Mouse (Mus musculus): ENCODE results near the gene Ltv1.
A peak's percentile ranks its signal among the peaks of the same experiment; 100 is the strongest.
"Not testable (repeated sequence)": the region's sequence is repeated elsewhere in the genome, so short reads cannot be mapped to it uniquely, and the experiment has no call there.

The Ltv1 gene

DNA sequence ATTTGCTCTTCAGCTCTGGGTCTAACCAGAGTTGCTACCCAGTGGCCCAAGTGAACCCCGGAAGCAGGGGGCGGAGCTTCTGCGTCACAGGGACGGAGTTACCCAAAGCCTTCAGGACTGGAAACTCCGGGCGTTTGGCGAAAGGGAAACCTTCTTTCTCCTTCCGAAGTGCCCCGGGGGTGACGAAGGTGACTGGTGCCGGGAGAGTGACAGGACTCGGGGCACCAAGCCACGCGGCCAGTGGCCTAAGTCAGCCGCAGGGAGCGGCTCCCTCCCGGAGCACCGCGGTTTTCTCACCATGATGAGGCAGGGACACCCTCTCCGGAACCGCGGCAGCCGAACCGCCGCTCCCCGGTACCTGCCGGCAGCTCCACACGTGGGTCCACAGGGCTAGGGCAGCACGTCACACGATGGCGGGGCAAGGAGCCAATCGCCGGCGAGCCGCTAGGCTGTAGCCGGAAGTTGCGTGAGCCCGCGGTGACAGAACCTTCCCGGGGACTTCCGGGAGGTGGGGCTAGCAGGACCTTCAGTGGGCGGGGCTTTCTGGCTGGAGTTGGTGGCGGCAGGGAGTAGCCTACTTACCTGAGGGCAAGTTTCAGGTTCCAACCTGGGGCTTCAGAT is at the start of gene Ltv1:
TSS of gene Ltv1 (minus strand) at position 438 of the 621 bp plus-strand sequence.
- DNase-seq, result peak; percentile 98

DNA sequence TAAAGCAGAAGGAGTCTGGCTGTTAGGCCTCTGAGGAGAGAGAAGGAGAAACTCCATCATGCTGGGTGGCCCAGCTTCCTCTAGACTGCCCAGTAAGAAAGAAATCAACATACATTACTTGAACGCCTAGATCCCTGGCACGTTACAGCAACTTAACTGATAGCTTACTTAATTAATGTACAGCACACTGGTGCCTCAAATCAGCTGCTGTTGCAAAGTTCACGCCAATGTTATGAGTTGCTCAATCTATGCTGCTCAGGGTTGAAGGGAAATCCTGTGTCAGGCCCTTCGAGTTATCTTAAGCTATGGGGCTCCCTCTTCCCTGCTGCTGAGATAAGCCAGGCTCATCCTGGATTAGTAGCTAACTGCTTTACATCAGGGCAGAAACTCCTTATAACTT is 47.5 kb upstream of the Ltv1 start:
- DNase-seq, result no peak

DNA sequence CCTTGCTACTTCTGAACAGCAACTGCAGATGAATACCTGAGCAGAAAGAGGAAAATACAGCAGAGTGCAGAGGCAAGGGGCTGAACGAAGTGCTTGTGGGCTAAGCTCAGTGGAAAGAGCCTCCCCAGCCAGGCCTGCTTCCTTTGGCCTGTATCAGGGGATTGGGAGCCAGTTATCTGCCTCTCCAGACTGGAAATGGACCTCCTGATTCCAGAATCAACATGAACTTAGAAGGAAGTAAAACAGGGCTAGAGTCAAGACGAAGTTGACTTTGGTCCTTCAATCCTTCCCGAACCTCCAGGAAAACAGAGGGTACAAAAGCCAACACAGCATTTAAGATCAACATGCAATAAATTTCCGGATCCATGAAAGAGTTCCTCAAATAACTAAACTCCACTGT is 45.2 kb upstream of the Ltv1 start:
- DNase-seq, result no peak

DNA sequence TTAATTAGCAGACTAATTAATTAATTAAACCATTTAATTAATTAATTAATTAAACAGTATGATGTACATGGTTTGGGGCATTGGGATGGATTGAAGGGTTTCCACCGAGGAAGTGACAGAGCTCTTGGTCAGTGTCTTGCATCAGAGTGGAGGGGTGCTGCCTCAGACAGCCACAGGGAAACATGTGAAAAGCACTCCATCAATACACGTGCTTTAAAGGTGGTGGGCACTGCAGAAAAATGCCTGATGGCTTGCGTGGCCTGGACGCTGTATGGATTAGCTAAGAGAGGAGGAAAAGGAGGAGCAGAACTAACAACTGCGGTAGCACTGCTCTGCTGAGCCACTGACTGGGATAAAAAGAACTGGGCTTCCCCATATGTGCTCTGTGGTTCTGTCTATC is 43.9 kb upstream of the Ltv1 start:
- DNase-seq, result no peak

DNA sequence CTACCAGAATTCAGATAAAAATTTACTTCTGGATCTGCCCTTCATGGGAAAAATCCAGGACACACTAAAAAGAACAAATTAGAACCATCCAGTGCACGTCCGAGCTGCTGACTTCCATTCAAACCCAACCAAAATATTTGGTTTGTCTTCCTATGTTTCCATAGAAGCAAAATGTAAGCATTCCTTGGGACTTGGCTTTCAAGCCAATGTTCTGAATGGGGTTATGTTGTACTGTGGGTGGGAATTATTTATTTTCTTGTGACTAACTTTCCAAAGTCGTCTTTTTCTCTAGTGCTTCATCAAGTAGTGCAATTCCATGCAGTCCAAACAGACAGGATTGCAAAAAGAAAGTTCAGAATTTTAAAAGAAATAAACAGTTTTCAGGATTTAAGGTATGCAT is 41.5 kb upstream of the Ltv1 start:
- no peak for DNase-seq

DNA sequence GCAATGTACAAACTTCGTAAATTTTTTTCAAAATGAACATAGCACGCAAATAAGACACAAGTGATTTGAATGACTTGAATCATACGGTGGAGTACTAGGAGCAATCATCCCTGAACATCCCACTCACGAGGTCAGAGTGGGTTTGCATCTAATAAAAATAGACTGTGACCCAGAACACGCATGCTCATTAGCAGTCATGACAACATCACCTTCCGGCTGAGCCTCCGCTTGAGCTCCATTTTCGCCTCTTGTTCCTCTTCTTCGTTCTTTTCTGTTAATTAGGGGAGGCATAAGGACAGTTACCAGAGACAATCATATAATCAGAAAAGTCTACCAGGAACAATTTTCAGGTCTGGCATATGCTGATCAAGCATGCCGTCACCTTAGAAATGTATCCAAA is 41.0 kb upstream of the Ltv1 start:
- no peak for DNase-seq

DNA sequence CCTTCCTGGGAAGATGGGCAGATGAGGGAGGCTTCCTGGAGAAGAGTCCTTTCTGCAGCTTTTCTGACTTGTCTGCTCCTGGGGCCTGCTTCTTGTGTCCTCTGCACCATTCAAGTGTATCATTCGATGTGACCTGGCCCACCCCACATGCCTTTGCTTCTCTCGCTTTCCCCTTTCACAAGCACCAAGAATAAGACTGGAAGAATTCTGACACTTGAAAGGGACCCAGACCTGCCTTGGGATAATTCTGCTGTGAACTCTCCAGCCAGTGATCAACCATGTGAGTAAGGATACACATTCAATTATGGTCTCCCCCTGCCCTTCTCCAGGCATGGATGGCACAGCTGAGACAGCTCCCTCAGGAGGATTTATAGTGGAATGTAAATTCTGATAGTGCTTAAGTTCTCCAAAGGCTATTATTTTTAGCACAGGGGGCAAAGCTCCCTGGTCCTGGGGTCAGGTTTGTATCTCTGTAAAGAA is 40.2 kb upstream of the Ltv1 start:
- no peak for DNase-seq

DNA sequence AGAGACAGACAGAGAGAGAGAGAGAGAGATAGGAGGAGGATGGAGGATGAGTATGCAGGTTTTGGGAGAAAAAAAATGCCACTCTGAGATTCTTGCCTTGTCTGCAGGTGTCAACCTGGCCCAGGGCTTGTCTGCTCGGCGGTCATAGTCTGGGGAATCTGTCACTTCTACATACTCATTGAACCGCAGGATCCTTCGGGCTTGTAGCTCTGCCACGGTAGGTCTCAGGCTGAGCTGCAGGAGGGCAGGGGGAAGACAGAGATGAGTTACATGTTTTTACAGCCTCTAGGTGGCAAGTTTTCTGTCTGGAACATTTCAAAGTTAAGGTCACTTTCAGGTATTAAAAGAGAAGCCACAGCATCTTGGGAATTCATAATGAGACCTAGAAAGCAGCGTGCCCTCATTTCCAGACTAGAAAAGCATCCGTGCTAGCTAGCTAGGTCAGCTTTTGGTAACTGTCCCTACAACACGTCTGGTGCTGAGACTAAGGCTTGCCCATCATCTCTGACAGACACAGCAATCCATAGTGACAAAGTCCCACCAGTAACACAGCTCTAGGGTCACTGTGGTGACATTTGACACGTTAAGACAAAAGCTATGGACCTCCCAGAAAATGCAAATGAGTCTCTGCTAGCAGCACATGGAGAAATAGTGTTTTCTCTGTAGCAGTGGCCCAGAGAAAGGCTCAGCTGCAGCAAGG is 39.6 kb upstream of the Ltv1 start:
- DNase-seq, result no peak

DNA sequence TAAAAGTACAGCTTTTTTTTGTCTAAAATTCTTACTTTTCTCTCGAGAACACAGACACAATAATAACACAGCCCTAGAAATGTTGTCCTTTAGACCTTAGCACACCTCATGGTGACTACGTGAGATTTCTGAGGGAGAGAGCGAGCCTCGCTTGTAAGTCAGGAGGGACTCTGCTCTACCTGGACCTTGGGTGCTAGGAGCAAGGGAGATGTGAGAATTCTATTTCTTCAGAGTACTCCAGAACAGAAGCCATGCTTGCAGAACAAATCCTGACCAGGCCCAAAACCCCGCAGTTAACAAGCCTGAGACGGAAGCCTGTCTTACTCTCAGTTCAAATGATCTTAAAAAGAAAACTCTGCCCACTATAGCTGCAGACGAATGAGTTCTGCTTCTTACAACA is 37.7 kb upstream of the Ltv1 start:
- DNase-seq, result no peak

DNA sequence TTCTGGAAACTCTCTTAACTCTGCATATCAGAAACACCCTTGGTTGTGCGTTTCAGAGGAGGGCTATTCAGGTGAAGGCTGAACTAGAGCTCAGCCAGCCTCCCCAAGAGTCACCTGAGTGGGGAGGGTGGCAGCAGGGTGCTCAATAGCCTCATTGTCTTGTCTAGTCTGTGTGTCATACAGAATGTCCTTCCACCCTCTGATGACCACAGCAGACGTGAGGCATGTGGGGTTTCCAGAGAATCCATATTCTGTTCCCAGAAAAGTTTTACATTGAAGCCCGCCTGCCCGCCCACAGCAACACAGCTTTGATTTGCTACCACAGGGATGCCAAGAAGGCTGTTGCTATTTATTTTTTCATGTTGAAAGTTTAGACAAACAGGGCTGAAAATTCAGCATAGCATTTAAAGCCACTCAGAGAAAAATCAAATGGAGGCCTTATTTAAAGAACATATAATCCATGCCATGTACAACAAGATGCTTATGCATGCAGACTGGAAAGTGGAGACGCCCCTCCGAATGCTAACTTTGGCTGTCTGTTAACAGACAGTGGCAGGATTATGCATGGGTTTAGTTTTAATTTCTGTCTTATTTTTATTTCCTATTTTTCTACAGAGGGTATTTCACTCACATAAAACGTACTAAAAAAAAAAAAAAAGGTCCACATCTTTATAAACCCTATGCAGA is 32.6 kb upstream of the Ltv1 start:
- no peak for DNase-seq

DNA sequence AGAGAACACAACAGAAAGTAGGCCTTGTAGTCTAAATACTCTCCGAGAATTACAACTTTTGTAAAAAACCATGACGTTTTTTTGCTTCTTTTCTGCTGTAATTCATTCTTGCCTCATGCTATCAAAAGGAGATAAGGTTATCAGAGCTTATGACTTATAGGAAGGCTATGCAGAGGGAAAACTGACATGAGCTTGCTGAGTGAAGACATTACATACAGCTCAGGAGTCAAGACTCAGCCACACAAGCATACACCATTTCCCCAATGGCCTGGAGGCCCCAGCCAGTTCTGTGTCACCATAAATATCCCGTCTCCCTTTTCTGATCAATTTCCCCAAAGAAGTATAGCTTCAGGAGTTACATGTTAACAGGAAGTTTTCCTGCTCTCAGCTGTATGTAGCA is 29.2 kb upstream of the Ltv1 start:
- DNase-seq, result no peak

DNA sequence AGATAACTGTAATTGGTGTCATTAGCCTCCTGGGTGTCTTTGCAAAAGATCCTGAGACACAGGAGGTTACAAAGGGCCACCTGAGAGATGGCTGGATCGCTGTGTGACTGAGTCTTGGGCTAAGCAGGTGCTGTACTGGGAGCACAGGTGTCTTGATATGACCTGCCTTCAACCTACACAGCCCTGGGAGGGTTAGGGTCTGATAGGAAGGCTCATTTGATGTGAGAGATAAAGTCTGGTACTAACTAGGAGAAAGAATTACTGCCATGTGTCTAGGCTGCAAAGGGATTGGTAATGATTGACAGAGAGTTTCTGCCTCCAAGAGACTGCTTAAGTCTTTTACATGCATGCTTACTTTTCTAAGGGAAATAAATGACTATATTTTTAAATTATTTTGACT is 27.1 kb upstream of the Ltv1 start:
- DNase-seq, result no peak

DNA sequence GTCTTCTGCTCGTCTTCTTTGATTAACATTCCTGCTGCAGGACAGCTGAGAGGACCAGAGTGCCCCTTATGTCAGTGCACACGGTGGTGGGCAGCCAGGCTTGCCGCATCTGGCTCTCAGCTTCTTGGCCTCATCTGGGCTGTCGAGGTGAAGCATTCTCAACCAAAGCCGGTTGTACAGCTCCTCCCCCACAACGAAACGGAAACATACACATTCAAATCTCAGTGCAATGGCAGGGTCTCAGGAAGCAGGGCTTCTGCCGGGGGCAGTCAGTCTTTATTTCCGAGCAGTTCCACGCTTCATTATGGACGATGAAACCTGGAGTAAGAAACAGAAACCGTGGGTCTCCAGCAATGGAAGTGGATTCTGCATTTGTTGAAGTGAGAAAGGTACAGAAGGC is 21.0 kb upstream of the Ltv1 start:
- DNase-seq, result no peak

DNA sequence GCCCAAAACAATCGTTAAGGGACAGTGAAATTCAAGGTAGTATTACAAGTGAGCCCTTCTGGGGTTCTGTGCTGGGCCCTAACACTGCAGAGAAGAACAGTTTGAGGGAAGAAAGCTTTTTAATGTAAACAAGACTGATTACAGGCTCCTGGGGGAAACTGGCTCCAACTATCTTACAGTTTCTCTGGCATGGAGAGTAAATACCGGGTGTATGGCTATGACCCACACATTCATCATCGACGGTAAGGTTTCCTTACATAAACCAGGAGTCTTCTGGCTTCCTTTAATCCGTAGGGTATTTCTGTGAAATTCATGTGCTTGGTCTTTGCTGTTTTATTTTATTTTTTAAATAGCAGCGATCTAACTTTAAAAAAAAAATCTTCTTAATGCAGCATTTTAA is 19.9 kb upstream of the Ltv1 start:
- no peak for DNase-seq

DNA sequence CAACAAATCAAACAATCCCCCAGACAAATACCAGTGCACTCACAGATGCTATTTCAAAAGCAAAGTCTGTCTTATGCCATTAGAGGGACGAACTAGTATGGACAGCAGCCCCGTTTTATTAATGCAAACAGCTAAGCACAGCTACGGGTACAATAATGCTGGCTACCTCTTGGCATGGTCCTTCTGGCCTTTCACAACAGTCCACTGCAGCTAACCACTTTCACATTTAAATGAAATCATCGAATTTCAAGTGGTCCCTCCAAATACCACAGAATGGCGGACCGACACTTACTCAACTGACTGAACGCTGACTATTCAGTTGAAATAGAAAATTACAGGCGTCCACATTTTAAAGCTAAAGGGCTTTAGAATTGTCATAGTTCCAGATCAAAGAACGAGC is 19.4 kb upstream of the Ltv1 start:
- DNase-seq, result no peak

DNA sequence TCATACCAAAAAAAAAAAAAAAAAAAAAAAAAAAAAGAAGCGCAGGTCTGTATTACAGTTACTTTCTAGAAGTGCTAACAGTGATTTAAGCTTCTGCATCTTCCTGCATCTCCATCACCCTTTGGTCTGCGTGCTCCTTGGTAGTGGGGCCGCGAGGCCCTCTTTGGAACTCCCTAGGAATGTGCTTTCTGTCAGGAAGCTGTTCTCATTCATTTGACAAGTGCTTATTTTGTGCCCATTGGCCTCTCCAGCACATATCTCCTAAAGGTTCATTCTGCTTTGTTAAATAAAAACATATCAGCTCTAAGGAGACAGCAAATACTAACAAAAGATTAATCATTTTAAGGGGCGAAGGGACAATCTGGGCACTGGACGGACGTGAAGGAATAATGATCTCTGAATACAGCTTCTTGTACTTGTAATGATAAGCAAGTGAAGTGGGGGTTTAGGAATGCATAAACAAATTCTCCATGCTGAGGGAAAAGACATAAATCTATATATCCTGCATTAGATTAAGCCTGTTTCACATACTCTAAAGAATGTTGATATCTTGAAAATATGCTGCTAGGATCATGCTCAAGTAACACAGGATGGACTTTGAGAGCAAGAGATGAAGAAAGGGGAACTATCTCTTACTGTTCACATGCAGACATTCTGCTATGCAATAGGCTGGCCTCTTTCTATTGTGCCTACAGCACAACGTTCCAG is 17.1 kb upstream of the Ltv1 start:
- no peak for DNase-seq

DNA sequence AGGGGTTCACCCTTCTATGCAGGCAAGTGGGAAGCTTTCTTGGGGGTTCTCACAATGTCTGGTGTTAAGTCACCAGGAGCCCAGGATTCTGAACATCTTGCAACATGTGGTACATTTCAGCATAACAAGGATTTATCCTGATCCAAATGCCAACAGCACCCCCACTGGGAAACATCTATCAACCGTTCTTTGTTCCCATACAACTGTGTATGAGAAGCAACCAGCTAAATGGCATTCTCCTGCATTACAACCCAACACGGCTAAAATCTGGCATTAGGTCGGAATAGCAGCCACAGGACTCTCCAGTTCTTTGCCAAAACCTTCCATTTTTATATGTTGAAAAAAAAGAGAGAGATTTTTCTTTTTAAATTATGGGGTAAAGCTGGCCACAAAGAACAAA is 16.5 kb upstream of the Ltv1 start:
- DNase-seq, result no peak

DNA sequence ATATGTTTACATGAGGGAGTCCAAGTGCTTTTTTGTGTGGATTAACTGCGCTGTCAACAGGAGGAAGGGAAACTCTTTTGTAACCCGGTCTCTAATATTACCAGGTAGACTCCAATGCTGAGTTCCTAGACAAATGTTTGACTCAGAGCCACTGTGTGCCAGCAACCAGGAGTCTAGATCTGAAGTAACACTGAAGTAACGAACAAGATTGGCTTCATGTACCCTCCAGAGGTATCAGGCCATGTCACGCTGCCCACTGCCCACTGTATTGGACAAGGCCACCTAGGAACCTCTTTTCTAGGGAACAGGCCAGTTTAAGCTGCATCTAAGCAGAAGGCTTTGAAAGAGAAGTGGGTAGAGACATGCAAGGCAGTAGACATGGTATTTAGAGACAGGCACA is 16.1 kb upstream of the Ltv1 start:
- no peak for DNase-seq

DNA sequence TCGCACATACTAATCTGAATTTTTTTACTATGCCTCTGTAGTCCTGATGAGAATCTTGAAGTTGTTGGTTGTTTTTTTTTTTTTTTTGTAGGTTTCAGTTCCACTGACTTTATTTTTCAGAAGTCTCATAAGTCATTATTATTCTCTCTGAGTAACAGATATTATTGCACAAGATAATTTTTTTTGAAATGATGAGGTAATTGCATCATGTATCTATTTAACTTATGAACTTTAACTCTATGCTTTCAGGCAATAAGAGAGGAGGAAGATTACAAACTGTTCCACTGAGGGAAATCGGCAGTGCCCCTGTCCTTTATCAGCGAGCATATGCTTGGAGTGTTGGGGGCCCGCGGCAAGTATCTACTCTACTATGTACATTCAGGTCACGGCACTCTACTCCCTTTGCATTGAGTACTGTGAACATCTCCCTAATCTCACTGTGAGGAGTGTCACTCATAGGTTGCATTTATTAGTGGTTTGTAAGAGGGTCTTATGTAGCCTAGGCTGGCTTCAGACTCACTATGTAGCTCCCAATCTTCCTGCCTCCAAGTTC is 8.8 kb upstream of the Ltv1 start:
- DNase-seq, result no peak

DNA sequence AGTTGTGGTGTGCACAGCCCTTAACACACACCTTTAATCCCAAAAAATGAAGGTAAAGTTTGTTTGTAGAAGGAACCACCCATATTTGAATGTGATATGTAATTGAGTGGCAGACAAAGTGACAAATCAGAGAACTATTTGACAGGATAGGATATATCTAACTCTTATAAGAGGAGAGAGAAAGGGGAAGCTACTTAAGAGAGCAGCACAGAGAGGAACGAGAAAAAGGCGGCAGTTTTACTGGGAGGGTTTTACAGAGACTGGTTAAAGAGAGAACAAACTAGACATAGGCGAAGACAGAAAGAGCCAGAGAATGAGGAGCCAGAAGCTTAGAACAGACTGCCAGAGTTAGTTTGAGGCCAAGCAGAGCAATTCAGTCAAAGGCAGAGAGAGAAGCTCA is 7.9 kb upstream of the Ltv1 start:
- DNase-seq, result no peak

DNA sequence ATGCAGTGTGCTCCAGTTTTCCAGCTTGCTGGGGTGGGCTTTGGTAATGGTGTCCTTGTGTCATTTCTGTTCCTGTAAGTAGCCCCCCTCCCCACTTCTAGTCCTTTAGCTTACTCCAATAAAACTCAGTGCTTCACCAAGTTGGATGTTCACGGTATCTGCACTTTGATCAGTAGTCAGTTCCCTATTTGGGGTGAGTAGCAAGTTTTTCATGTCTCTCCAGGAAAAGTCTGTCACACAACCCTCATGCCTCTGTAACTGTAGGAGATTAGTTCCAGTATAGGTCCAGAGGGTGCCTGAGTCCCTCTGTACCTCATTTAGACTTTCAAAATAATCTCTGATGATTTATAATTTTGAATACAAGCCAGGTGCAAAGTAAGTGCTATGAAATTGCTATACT is 6.3 kb upstream of the Ltv1 start:
- DNase-seq, result no peak

DNA sequence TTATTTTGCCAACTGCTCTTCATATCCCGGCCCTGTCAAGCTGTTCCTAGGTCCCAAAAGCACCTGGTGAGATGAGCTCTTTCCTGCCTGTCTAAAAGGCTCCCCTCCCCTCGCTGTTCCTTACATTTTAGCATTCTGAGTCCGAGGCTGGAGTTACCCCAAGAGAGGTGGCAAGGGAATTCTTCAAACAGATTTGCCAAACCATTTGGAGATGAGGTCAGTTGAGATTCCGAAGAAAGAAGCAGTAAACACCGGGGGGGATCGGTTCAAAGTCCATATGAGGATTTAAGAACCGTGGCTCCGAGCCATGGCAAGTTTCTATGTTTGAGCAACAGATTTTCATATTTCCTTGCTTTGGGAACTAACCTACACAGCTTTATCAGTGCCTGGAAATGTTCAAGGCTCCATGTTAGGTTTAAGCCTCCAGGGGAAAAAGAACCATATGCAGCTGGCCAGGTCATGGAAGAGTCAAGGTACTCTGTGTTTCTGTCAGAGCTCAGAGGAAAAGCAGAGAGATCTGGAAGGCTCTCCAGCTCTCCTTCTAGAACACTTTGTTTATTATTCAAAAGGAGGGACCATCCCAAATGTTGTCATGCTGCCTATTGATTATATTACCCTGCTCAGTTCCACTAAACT is 4.0 kb upstream of the Ltv1 start:
- DNase-seq, result no peak

DNA sequence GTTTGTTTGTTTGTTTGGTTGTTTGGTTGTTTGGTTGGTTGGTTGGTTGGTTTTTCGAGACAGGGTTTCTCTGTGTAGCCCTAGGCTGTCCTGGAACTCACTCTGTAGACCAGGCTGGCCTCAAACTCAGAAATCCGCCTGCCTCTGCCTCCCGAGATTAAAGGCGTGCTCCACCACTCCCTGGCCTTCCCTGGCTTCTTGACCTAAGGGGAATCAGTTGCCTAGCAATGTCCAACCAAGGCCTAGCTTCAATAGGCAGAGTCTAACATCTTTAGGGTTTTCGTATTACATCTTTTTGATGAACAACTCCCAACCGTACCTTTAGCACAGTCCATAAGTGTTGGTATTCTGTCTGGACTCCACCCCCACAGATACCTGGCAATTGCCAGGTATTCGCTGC is 528 bp upstream of the Ltv1 start:
- not testable (repeated sequence) for DNase-seq
